Mouse (Mus musculus) c-Kit-positive CD71-positive TER-119-negative erythroid progenitor cells, embryonic 14.5 days (primary cell): Measurements from ENCODE around the gene Uqcr11.

Experiments
- DNase-seq: peaks from one replicate; pipeline ENCODE4 v3.0.0-alpha.2; 2013; ENCODE audit warnings: low read depth

Gene Uqcr11

GRCm38 (mm10) chr10:80406684-80407501 is at the start of gene Uqcr11:
TSS of gene Uqcr11 (minus strand) at chr10:80406830.
- DNase-seq: peak; percentile 90

DNA sequence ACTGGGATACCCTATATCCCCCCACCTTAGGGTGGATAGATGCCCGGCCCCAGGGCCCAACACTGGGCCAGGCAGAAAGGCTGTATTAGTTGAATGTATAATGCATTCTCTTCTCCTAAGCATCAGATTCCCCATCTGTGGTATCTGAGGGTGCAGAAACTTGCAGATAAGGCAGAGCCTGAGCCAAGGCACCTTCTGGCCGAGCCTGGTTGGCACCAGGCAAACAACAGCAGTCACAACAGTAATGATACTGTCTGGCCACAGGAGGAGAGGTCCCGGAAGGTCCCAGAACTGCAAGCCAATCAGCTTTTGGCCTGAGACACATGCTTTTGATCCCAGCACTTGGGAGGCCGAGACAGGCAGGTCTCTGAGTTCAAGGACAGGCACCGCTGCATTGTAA is 49.1 kb upstream of the Uqcr11 start:
- no peak for DNase-seq

GRCm38 (mm10) chr10:80454781-80455180 is 48.2 kb upstream of the Uqcr11 start:
- DNase-seq: no peak

- DNase-seq: no peak
Observed at GRCm38 (mm10) chr10:80453601-80454000, 47.0 kb upstream of the Uqcr11 start.

DNA sequence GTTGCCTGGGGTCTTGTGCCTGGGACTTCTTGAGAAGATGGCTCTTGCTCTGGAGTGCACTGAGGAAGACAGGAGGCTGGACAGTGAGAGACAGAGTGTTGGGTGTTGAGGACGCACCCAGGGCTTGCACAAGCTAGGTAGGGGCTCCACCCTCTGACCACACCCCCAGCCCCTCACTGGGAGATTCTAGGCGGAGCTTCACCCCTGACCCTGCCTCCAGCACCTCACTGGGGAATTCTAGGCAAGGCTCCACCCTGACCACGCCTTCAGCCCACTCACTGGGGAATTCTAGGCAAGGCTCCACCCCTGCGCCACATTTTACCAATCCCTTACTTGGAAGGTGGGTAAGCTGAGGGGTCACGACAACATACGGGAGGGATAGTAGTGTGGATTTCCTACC is 44.0 kb upstream of the Uqcr11 start:
- DNase-seq: no peak

DNA sequence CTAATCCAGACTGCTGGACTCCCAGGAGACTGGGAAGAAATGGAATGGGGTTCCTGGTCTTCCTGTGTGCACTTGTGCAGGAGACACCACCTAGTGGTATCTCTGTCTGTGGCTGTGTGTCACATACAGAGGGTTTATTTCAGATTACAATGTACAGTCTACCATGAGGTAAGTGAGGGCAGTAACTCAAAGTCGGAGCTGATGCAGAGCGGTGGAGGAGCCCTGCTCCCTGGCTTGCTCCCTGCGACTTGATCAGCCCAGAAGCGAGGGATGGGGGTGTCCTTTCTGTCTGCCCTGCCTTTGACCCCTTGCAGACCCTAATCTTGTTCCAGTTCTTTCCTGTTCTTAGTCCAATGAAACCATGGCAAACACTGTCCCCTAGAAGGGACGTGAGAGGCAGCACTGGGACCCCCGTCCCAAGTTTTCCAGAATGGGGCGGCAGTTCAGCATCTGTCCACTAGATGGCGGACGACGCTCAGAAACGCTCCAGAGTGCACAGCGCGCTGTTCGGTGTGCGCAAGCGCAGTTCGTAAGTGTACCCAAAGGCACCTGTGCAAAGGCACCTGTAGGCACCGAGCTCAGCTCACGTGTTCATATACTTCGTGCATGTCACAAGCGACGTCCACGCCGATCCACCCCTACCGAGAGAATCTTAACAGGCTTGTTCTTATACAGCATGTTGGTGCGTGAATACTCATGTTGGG is 39.4 kb upstream of the Uqcr11 start:
- no peak for DNase-seq

- DNase-seq: no peak
Observed at GRCm38 (mm10) chr10:80445052-80445451, 38.4 kb upstream of the Uqcr11 start.

GRCm38 (mm10) chr10:80444339-80445045 is 37.9 kb upstream of the Uqcr11 start:
- DNase-seq: no peak

DNA sequence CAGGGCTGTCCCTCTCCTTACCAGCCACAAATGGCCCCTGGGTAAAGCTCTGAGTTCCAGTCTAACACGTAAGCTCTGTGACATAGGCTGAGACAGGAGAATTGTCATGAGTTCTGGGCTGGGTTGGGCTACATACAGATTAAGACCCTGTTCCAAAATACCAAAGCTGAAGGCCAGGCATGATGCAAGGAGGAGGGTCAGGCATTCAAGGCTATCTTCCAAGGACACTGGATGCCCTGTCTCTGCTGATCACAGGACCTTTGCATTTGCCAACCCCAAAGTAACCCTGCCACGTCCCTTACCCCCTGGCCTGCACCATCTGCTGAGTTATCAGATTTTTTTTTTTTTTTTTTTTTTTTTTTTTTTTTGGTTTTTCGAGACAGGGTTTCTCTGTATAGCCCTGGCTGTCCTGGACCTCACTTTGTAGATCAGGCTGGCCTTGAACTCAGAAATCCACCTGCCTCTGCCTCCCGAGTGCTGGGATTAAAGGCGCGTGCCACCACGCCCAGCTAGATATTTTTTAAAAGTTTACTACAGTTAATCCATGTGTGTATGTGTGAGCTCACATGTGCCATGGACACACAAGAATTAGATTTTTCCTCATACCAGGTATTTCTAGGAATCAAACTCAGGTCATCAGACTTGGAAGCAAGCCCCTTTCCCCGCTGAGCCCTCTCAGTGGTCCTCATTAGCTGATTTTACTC is 37.1 kb upstream of the Uqcr11 start:
- DNase-seq: no peak

- no peak for DNase-seq
Observed at GRCm38 (mm10) chr10:80442989-80443388, 36.4 kb upstream of the Uqcr11 start.

GRCm38 (mm10) chr10:80441598-80441997 is 35.0 kb upstream of the Uqcr11 start:
- DNase-seq: no peak

GRCm38 (mm10) chr10:80440031-80440430 is 33.4 kb upstream of the Uqcr11 start:
- no peak for DNase-seq

GRCm38 (mm10) chr10:80437973-80438372 is 31.3 kb upstream of the Uqcr11 start:
- no peak for DNase-seq

GRCm38 (mm10) chr10:80436276-80436675 is 29.6 kb upstream of the Uqcr11 start:
- no peak for DNase-seq

DNA sequence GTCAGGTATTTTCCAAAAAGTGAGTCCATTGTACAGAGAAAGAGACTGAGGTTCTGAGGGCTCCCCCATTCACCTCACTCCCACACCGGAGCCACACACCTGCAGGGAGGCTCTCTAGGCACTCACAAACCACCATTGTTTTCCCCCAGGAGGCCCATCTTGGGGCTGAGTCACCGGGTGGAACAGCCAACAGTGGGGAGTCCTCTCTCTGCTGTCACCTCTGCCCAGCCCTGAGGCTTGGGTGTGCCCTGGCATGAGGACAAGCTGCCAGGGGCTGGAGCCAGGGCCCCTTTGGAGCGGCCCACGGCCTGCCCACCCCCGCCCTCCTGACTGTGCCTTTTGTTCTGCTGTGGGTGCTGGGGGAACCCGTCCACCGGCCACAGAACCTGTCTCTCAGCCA is 29.1 kb upstream of the Uqcr11 start:
- DNase-seq: peak; percentile 59

GRCm38 (mm10) chr10:80434823-80435222 is 28.2 kb upstream of the Uqcr11 start:
- no peak for DNase-seq

- no peak for DNase-seq
Observed at GRCm38 (mm10) chr10:80434233-80434592, 27.6 kb upstream of the Uqcr11 start.

DNA sequence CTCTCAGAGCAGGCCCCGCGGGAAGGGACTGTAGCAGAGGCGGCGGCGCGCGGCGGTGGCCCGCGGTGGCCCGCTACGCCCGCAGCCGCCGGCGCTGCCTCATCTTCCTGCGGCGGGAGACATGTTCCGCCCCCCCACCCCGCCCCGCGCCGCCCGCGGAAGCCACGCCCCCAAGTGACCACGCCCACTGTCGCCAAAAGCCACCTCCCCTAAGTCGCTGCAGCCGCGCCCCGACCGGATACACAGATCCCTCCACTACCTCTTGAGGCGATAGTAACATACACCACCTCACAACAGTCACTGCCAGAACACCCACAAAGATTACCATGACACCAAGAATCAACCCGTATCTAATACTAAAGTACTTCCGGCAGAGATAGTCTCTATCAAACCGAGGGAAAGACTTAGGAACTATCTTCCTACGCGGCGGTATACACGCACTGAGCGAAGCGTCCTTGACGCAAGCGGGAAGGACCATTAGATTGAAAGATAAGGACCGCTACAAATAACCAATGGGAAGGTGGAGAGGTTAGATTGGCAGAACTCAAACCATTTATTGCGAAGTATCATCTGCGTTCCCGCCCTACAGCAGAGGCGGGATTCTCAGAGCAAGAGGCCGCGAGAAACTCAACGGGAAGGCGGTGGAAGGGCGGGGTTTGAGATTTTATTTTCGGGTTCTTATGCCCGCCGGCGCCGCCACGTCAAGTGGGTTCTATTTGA is 27.0 kb upstream of the Uqcr11 start, which contains the start of gene Tcf3:
TSS of gene Tcf3 (minus strand) at position 135 of the 720 bp plus-strand sequence.
- peak; percentile 97 for DNase-seq

- DNase-seq: no peak
Observed at GRCm38 (mm10) chr10:80432936-80433512, 26.4 kb upstream of the Uqcr11 start.

- DNase-seq: no peak
Observed at GRCm38 (mm10) chr10:80432387-80432785, 25.8 kb upstream of the Uqcr11 start.
